Mouse (Mus musculus): ENCODE measurements around the gene Rubcnl. TPM values are rescaled to one million over a fixed set of nuclear protein-coding genes. Genes with fewer than 3 reads are reported as not detected.

Gene Rubcnl
- polyA plus RNA-seq, 1 experiment from 2014 or later: 0.10 TPM

GRCm38 (mm10) chr14:74990504-74990903 lies 25.3 kb upstream of the Rubcnl start:
- no peak overlapping the region for H3K4me3 ChIP-seq
- H3K36me3 ChIP-seq: no peaks in the 10 kb centered on the region
- no peak overlapping the region for H3K27ac ChIP-seq (replicated peaks)
- no peaks in the 10 kb centered on the region for H3K9me3 ChIP-seq (replicated peaks)
- H3K4me1 ChIP-seq: no peaks in the 10 kb centered on the region
- H3K27me3 ChIP-seq (ENCODE audit: low read depth, poor library complexity, severe bottlenecking): no peaks in the 10 kb centered on the region
- DNase-seq (ENCODE audit: low spot score): no peak
- WGBS: 14% methylated on average over 1 of the region's 1 CpGs

GRCm38 (mm10) chr14:74996556-74996955 lies 19.3 kb upstream of the Rubcnl start:
- Histone ChIP-seq H3K27ac (replicated peaks) (no peak overlapping the region), H3K9me3 (replicated peaks) (no peaks in the 10 kb centered on the region), H3K4me3 (no peak overlapping the region), H3K27me3 (ENCODE audit: low read depth, poor library complexity, severe bottlenecking) (no peaks in the 10 kb centered on the region), H3K36me3 (no peaks in the 10 kb centered on the region), H3K4me1 (no peaks in the 10 kb centered on the region)
- no peak for DNase-seq (ENCODE audit: low spot score)
- WGBS: 77% methylated on average over 3 of the region's 3 CpGs

GRCm38 (mm10) chr14:74997041-74997440 lies 18.8 kb upstream of the Rubcnl start:
- Histone ChIP-seq H3K27ac (replicated peaks) (no peak overlapping the region), H3K27me3 (ENCODE audit: low read depth, poor library complexity, severe bottlenecking) (no peaks in the 10 kb centered on the region), H3K36me3 (no peaks in the 10 kb centered on the region), H3K4me3 (no peak overlapping the region), H3K9me3 (replicated peaks) (no peaks in the 10 kb centered on the region), H3K4me1 (no peaks in the 10 kb centered on the region)
- 98% methylated on average over 2 of the region's 2 CpGs for WGBS
- DNase-seq (ENCODE audit: low spot score): no peak

DNA sequence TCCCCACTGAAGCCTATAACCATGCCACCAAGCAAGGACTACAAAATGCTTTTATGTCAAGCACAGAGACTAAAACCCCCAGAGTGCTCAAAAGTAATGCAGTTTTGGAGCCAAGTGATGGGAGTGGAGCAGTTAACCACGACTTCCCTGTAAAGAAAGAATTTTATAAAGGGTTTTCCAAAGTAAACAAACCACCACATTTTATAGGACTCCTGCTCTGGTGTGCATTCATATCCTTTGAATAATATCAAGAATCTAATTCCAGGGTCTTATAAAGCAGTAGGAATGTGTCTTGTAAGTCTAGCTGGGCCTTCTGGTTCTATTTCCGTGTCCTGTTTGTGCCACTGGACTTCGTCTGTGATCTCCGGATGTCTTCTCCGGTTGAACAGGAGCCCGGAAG lies 14.5 kb upstream of the Rubcnl start:
- no peak for DNase-seq (ENCODE audit: low spot score)
- no peaks in the 10 kb centered on the region for H3K36me3 ChIP-seq
- H3K4me1 ChIP-seq: no peaks in the 10 kb centered on the region
- H3K27ac ChIP-seq (replicated peaks): no peak overlapping the region
- 91% methylated on average over 6 of the region's 6 CpGs for WGBS
- H3K27me3 ChIP-seq (ENCODE audit: low read depth, poor library complexity, severe bottlenecking): no peaks in the 10 kb centered on the region
- H3K9me3 ChIP-seq (replicated peaks): no peaks in the 10 kb centered on the region
- H3K4me3 ChIP-seq: no peak overlapping the region

- 80% methylated on average over 3 of the region's 3 CpGs for WGBS
- Histone ChIP-seq H3K4me3 (no peak overlapping the region), H3K27me3 (ENCODE audit: low read depth, poor library complexity, severe bottlenecking) (no peaks in the 10 kb centered on the region), H3K27ac (replicated peaks) (no peak overlapping the region), H3K36me3 (no peaks in the 10 kb centered on the region), H3K9me3 (replicated peaks) (no peaks in the 10 kb centered on the region), H3K4me1 (no peaks in the 10 kb centered on the region)
- DNase-seq (ENCODE audit: low spot score): no peak
Observed at GRCm38 (mm10) chr14:75003356-75003755, 12.5 kb upstream of the Rubcnl start.

DNA sequence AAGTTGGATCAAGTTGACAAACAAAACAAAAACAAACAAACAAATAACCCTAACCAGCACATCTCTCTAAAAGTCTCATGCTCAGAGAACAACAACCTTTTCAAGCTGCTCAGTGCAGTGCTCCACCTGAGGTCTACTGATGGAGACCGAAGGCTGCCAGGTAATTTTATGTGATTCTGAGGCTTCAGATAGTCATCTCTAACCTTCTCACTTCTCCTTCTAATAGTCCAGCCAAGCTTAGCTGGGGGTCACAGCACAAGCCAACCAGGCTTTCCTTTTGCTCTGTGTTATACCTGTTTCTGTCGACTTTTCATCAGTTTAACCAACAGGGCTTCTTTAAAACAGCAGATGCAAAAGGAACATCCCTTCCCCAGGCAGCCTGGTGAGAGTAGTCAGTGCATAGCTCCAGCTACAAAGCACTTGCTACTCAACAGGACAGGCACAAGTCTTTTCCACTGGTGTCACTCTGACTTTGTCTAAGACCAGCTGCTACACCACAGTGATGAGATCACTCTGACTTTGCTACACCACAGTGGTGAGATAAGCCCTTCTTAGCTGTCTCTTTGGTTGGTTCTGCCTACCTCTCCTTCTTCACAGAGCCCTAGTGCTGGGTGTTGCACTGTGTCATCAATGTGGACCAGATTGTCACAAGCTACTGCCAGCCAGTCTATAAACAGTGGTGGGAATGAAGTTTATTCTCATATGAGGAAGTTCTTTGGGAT lies 10.2 kb upstream of the Rubcnl start:
- 76% methylated on average over 2 of the region's 2 CpGs for WGBS

GRCm38 (mm10) chr14:75010346-75010745 lies 5.5 kb upstream of the Rubcnl start:
- no peak for DNase-seq (ENCODE audit: low spot score)
- H3K9me3 ChIP-seq (replicated peaks): no peaks in the 10 kb centered on the region
- H3K27me3 ChIP-seq (ENCODE audit: low read depth, poor library complexity, severe bottlenecking): no peaks in the 10 kb centered on the region
- no peaks in the 10 kb centered on the region for H3K4me1 ChIP-seq
- no peak overlapping the region for H3K27ac ChIP-seq (replicated peaks)
- no peak overlapping the region for H3K4me3 ChIP-seq
- WGBS: 79% methylated on average over 4 of the region's 4 CpGs
- no peaks in the 10 kb centered on the region for H3K36me3 ChIP-seq

More for the DNA sequence above, 10.2 kb upstream of the Rubcnl start:
- Histone ChIP-seq H3K4me3 (no peak overlapping the region), H3K4me1 (no peaks in the 10 kb centered on the region), H3K9me3 (replicated peaks) (no peaks in the 10 kb centered on the region), H3K27ac (replicated peaks) (no peak overlapping the region), H3K27me3 (ENCODE audit: low read depth, poor library complexity, severe bottlenecking) (no peaks in the 10 kb centered on the region), H3K36me3 (no peaks in the 10 kb centered on the region)
- DNase-seq (ENCODE audit: low spot score): no peak

GRCm38 (mm10) chr14:75010986-75011655 lies 4.7 kb upstream of the Rubcnl start:
- peaks cover under 1% of the 10 kb centered on the region; the same call in 1 of the 2 replicates for H3K4me1 ChIP-seq
- WGBS: 56% methylated on average over 8 of the region's 8 CpGs
- H3K27ac ChIP-seq (replicated peaks): no peak overlapping the region
- H3K27me3 ChIP-seq (ENCODE audit: low read depth, poor library complexity, severe bottlenecking): no peaks in the 10 kb centered on the region
- no peak for DNase-seq (ENCODE audit: low spot score)
- no peak overlapping the region for H3K4me3 ChIP-seq
- no peaks in the 10 kb centered on the region for H3K9me3 ChIP-seq (replicated peaks)
- no peaks in the 10 kb centered on the region for H3K36me3 ChIP-seq

DNA sequence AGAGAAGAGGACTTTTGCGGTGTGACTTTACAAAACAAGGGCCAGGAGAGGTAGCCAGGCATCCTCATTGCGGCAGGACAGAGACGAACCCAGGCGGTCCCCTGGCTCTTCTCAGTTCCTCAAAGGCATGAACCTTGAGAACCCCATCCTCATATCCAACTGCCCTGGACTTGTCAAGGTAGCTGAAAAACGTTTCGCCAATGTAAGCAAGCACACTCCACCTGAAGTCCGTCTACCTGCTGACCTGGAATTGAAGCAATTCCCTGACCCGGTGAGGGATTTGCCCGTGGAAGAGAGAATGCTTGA lies 841 bp downstream of the Rubcnl start:
- no peaks in the 10 kb centered on the region for H3K36me3 ChIP-seq
- DNase-seq (ENCODE audit: low spot score): no peak
- H3K4me3 ChIP-seq: peak overlapping the region; percentile 67
- H3K27ac ChIP-seq (replicated peaks): no peak overlapping the region
- peaks cover 9% of the 10 kb centered on the region for H3K27me3 ChIP-seq (ENCODE audit: low read depth, poor library complexity, severe bottlenecking)
- no peaks in the 10 kb centered on the region for H3K9me3 ChIP-seq (replicated peaks)
- WGBS: 77% methylated on average over 9 of the region's 9 CpGs
- H3K4me1 ChIP-seq: peaks cover 8% of the 10 kb centered on the region; the same call in 1 of the 2 replicates

- WGBS: 91% methylated on average over 7 of the region's 7 CpGs
- no peaks in the 10 kb centered on the region for H3K36me3 ChIP-seq
- peaks cover 8% of the 10 kb centered on the region; the same call in 1 of the 2 replicates for H3K4me1 ChIP-seq
- peaks cover 9% of the 10 kb centered on the region for H3K27me3 ChIP-seq (ENCODE audit: low read depth, poor library complexity, severe bottlenecking)
- H3K9me3 ChIP-seq (replicated peaks): no peaks in the 10 kb centered on the region
- no peak for DNase-seq (ENCODE audit: low spot score)
- no peak overlapping the region for H3K27ac ChIP-seq (replicated peaks)
- H3K4me3 ChIP-seq: no peak overlapping the region
Observed at GRCm38 (mm10) chr14:75017277-75017676, 1.4 kb downstream of the Rubcnl start.

GRCm38 (mm10) chr14:75017877-75018825 lies 2.3 kb downstream of the Rubcnl start:
- Histone ChIP-seq H3K36me3 (no peaks in the 10 kb centered on the region), H3K27ac (replicated peaks) (no peak overlapping the region), H3K9me3 (replicated peaks) (no peaks in the 10 kb centered on the region), H3K27me3 (ENCODE audit: low read depth, poor library complexity, severe bottlenecking) (peaks cover 9% of the 10 kb centered on the region), H3K4me3 (no peak overlapping the region), H3K4me1 (peaks cover 8% of the 10 kb centered on the region; the same call in 1 of the 2 replicates)
- DNase-seq (ENCODE audit: low spot score): no peak
- 88% methylated on average over 18 of the region's 18 CpGs for WGBS

DNA sequence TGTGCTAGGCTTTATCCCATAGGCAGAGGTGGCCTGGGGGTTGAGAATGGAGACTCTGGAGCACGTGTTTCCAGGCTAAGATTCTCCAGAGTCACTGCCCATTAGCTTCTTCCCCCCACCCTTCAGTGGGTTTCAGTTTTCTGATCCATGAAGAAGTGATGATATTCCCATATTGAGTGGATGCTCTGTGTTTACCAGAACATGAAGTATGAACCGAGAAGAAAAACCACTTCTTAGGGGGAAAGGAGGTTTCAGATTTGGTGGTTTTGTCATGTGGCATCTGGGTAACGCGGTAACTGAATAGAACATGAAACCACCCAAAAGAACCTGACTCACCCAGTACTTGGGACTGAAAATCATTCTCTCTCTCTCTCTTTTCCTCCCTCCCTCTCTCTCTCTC lies 3.0 kb downstream of the Rubcnl start:
- 81% methylated on average over 4 of the region's 4 CpGs for WGBS
- Histone ChIP-seq H3K36me3 (no peaks in the 10 kb centered on the region), H3K27ac (replicated peaks) (no peak overlapping the region), H3K4me3 (no peak overlapping the region), H3K4me1 (peaks cover 8% of the 10 kb centered on the region; the same call in 1 of the 2 replicates), H3K9me3 (replicated peaks) (no peaks in the 10 kb centered on the region), H3K27me3 (ENCODE audit: low read depth, poor library complexity, severe bottlenecking) (peaks cover 9% of the 10 kb centered on the region)
- DNase-seq (ENCODE audit: low spot score): no peak

Data from midbrain, embryonic 10.5 days (tissue).